Mouse (Mus musculus) MEL-GATA-1-ER (cell line): ENCODE data around the gene Trim40.
A peak's percentile ranks its signal among the peaks of the same experiment; 100 is the strongest.

Experiments
- DNase-seq: peaks from one replicate; pipeline ENCODE4 v3.0.0-alpha.2; 2012; ENCODE audit warnings: low read depth; ENCODE audit errors: extremely low read depth

The Trim40 gene

DNA sequence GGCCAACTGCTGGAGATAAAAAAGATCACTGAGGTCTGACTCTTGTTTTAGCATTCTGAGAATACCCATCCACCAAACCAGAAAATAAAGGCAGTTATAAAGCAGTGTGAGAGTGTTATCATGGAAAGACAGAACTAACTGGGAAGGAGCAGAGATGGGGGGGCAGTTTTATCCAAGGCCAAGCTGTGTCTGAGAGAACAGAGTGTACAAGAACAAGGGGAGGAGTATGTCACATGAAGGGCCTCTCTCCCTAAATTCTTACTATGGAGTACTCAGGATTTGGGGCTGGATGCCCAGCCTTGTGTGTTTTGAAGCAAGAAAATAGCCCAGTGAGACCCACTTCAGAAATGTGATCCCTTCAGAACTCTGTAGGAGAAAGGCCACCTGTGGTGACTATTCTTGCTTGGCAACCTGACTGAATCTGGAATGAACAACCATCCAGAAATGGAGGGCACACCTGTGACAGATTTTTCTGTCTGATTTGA, 48.9 kb downstream of the Trim40 start:
- no peak for DNase-seq

DNA sequence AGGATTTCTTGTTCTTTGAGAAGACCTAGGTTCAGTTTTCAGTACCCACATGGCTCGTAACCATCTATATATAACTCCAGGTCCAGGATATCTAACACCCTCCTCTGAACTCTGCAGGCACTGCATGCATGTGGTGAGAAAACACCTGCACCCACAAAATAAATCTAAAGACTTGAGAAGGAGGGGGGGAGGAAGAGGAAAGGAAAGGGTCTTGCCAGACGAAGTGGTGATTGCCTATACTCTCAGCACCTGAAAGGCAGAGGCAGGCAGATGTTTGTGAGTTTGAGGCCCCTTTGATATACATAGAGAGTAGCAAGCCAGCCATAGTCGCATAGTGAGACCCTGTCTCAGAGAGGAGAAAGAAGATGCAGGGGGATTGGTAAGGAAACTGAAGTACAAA, 50.0 kb downstream of the Trim40 start:
- no peak for DNase-seq

DNA sequence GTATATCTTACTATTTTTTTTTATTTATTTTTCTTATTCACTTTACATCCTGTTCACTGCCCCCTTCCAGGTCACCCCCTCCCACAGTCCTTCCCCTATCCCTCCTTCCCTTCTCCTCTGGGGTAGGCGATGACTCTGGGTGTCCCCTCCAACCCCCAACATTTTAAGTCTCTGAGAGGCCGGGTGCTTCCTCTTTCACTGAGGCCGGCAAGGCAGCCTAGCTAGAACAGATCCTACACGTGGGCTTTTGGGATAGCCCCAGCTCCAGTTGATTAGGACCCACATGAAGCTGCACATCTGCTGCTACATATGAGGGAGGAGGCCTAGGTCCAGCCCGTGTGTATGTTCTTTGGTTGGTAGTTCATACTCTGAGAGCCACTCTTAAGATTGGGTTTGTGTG, 50.9 kb downstream of the Trim40 start:
- DNase-seq, result no peak

DNA sequence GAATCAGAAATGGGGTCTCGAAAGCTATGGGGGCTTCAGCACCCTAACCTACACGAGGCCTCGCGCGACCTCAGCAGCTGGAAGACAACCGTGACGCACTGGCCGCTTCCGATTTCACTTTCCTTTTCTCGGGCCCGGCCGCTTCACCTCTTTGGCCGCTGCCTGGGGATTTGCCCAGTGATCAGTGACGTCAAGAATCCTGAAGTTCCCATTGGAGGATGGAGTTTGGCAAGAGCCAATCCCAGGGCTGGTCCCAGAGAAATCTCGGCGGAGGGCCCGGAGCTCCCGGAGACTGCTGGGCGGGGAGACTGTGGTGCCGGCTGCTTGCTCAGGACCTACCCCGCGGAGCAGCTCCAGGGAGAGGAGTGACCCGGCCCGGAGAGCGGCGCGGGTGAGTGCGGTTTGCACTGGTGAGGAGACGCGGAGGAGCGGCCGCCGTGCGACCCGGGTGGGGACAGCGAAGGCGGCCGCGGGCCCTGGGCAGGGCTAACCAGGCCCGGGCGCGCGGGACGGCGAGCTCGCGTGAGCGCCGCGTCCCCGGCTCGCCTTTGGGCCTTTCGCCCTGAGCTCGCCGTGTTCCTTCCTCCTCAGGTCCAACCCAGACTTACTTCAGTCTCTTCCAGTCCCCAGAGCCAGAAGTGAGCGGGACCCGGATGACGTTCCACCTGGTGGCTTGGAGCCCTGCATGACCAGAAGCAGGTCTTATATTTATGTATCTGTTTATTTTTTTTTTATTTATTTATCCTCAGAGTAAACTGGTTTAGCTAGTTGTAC, 52.9 kb downstream of the Trim40 start, which contains the start of gene Trim26:
Gene Trim26 (plus strand): TSS at position 261 of the 774 bp plus-strand sequence.
- DNase-seq, result peak; percentile 89

DNA sequence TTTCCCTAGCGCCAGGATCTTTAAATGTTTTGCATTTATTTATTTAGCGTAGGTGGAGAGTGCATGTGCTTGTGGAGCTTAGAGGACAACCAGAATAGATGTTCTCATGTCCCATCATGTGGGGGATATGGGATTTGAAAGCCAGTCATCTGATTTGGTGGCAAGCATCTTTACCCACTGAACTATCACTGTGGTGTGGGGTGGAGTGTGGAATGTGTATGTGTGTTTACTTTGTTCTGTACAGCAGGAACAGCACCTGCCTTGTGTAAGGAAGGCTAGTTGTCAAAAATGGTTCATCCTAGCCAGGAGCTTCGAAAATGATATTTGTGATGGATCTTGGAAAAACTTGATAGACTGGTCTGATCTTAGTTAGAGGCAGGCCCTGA, 53.5 kb downstream of the Trim40 start:
- DNase-seq, result no peak

DNA sequence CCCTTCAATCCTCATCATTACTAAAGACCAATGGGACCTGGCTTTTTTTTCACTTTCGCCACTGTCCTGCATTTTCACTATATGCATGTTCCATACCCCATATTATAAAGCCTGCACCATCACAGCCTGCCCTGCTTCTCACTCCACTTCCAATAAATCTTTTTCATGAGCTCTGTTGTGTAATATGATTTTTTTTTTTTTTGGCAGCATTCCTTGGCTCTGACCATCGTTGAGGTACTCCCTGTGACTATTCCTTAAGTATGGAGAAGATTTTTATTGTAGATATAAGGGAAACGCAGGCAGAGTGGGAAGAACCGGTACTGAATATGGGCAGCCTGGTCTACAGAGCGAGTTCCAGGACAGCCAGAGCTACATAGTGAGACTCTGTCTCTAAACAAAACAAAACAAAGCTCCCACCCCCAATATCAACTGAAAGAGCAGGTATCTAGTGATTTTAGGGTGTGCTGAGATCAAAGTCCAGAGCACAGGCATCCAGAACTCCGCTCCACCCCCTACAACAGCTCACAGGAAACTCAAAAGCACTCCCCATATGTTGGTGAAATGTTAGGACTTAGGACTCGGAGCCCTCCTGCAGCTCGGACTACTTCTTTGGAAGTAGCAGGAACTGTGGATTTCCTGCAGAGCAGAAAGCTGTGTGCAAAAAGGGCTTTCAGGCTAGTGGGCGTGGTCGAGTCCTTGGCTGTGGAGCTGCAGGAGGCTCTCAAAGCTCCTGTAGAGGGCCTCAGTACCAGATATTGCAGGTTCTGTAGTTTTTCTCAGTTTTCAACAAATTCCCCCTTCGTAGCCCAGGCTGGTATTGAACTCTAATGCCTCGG, 54.1 kb downstream of the Trim40 start:
- no peak for DNase-seq

DNA sequence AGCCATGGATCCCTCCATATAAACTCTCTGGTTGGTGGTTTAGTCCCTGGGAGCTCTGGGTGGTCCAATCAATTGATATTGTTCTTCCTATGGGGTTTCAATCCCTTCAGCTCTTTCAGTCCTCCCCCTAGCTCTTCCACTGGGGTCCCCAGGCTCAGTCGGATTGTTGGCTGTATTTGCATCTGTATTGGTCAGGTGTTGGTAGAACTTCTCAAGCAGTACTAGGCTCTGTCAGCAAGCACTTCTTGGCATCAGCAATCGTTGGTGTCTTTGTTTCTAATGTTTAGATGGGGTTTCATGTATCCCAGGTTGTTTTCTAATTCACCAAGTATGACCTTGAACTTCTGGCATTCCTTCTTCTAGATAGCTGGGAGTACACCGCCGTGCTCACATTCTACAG, 57.2 kb downstream of the Trim40 start:
- no peak for DNase-seq
